Mouse (Mus musculus) lung, postnatal 10 days (tissue): ENCODE results near the gene Sez6l2.
A peak's percentile ranks its signal among the peaks of the same experiment; 100 is the strongest.

ENCODE experiments used
- DNase-seq: peaks from one replicate; pipeline ENCODE4 v3.0.0; 2021

Gene Sez6l2

GRCm38 (mm10) chr7:127009307-127010085 lies 59.1 kb downstream of the Sez6l2 start:
- DNase-seq: no peak

- no peak for DNase-seq
These were observed 60.7 kb downstream of the Sez6l2 start for GRCm38 (mm10) chr7:127011051-127011450.

GRCm38 (mm10) chr7:127011717-127012116 lies 61.4 kb downstream of the Sez6l2 start:
- no peak for DNase-seq

- no peak for DNase-seq
These were observed 62.0 kb downstream of the Sez6l2 start for GRCm38 (mm10) chr7:127012374-127012773.

- DNase-seq: no peak
These were observed 62.5 kb downstream of the Sez6l2 start for GRCm38 (mm10) chr7:127012845-127013244.

GRCm38 (mm10) chr7:127013385-127013784 lies 63.0 kb downstream of the Sez6l2 start:
- no peak for DNase-seq

GRCm38 (mm10) chr7:127014320-127014719 lies 64.0 kb downstream of the Sez6l2 start, which contains the start of gene Mvp:
Gene Mvp, minus strand, starts transcription at chr7:127014621.
- DNase-seq: peak; percentile 88

GRCm38 (mm10) chr7:127014993-127015392 lies 64.6 kb downstream of the Sez6l2 start:
- DNase-seq: no peak

- DNase-seq: peak; percentile 62
These were observed 65.7 kb downstream of the Sez6l2 start for GRCm38 (mm10) chr7:127016081-127016480.

- no peak for DNase-seq
These were observed 65.9 kb downstream of the Sez6l2 start, which contains the start of gene Pagr1b for GRCm38 (mm10) chr7:127016481-127016485. Gene Pagr1b, minus strand, starts transcription at chr7:127016484.

GRCm38 (mm10) chr7:127016486-127016938 lies 66.1 kb downstream of the Sez6l2 start:
- DNase-seq: peak; percentile 76

GRCm38 (mm10) chr7:127016971-127017949 lies 66.9 kb downstream of the Sez6l2 start, which contains the start of gene Pagr1a:
Gene Pagr1a, minus strand, starts transcription at chr7:127017352.
- DNase-seq: peak; percentile 97

- no peak for DNase-seq
These were observed 67.6 kb downstream of the Sez6l2 start for GRCm38 (mm10) chr7:127017950-127018345.

- DNase-seq: no peak
These were observed 68.3 kb downstream of the Sez6l2 start for GRCm38 (mm10) chr7:127018416-127019305.

GRCm38 (mm10) chr7:127019306-127019960 lies 69.1 kb downstream of the Sez6l2 start:
- no peak for DNase-seq

GRCm38 (mm10) chr7:127020031-127020430 lies 69.7 kb downstream of the Sez6l2 start:
- no peak for DNase-seq
